Mouse (Mus musculus) CD4-positive helper T cell, adult 2 months (primary cell): Measurements from ENCODE around the gene Wdr82.
"Not testable (repeated sequence)": the region's sequence is repeated elsewhere in the genome, so short reads cannot be mapped to it uniquely, and the experiment has no call there.

ENCODE experiments used
- DNase-seq: peaks from one replicate; pipeline ENCODE4 v3.0.0-alpha.2; 2012; ENCODE audit warnings: low read depth, missing footprints, low spot score

Wdr82 gene

DNA sequence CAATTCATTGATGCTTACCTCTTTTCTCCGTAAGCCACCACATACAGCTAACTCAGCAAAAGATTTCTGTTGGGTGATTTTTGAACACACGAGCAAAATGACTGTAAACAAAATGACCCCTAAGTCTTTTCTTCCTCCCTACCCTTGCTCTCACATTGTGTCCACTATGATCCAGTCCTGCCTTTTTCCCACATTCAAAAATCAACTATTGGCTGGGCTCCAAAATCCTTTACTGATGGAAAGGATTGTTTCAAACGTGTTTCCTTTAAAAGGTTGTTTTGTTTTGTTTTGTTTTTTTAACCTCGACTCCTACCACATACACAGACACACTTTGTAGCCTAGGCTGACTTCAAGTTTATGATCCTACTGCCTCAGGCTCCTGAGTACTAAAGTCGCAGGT lies 10.3 kb upstream of the Wdr82 start:
- peak; percentile 28 for DNase-seq

DNA sequence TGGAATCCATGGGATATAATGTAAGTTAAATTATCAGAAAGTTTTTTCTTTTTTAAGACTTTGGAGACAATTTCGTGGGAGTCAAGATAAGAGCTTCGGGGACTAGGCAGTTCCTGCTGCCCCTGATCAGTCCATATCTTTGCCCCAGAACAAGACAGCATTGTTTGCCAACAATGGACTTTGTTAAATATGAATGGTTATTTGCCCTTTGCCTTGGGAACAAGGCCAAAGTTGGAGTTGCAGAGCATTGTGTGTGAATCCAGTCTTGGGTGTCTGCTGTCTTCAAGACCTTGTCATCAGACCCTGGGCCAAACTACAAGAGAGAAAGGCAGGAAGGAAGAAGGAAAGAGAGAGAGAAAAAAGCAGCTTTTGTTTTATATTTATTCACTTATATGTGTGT lies 4.0 kb upstream of the Wdr82 start:
- no peak for DNase-seq

DNA sequence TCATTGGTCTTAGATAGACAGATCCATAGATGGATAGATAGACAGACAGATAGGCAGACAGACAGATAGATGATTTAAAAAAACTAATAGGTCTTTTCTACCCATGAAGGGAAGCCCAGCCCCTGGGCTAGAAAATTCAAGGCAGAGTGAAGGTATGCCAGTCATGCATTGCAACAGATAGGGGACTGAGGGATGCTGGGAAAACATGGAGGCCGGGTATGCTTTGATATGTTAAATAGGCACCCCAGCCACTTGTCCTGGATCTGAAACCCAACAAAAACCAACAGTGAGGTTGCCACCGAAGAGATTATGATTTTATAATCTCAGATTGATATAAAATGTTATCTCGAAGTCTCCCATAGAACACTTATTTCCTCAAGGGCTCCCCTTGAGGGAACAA lies 3.5 kb upstream of the Wdr82 start:
- no peak for DNase-seq

DNA sequence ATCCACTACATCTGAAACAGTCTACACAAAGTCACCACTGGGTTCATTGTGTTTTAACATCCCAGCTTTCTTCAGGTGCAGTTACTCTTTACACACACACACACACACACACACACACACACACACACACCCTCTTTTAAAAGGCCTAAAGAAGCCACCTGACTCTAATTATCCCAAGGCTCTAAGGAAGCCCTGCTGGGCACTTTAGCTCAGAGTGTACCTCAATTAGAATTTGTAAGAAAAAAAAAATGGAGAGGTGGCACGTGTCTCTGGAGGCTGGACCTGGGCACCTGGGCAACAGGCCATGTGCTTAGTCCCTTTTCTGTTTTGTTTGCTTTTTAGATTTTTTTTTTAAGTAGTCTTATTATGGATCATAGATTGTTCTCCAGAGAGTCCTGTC lies 3.0 kb upstream of the Wdr82 start:
- no peak for DNase-seq

DNA sequence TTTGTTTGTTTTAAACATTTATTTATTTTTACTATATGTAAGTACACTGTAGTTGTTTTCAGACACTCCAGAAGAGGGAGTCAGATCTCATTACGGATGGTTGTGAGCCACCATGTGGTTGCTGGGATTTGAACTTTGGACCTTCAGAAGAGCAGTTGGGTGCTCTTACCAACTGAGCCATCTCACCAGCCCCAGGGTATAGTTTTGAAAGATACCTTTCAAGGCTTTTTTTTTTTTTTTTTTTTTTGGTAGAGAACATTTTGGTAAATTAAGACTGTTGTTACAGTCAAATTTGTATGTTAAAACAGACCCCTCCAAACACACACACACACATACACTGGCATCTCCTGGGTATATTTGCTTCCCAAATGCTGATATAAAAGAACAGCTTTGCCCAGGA lies 1.7 kb upstream of the Wdr82 start:
- DNase-seq = not testable (repeated sequence)

DNA sequence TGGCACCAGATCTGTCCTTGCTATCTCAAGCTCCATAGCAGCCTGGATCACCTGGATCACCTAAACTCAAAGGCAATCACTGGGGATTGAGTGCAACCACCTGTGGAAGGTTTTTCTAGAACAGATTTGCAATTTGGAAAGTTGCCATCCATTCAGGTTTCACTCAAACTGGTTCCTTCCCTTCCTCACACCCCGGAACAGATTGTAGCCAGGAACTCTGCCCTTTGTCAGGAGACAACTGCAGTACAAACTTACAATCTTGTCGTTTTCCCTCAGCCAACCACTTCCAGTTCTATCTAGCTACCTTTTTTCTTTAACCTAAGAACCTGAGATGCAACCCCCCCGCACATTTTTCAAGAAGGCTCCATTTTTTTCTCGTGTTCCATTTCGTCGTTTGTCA lies 811 bp upstream of the Wdr82 start:
- no peak for DNase-seq

DNA sequence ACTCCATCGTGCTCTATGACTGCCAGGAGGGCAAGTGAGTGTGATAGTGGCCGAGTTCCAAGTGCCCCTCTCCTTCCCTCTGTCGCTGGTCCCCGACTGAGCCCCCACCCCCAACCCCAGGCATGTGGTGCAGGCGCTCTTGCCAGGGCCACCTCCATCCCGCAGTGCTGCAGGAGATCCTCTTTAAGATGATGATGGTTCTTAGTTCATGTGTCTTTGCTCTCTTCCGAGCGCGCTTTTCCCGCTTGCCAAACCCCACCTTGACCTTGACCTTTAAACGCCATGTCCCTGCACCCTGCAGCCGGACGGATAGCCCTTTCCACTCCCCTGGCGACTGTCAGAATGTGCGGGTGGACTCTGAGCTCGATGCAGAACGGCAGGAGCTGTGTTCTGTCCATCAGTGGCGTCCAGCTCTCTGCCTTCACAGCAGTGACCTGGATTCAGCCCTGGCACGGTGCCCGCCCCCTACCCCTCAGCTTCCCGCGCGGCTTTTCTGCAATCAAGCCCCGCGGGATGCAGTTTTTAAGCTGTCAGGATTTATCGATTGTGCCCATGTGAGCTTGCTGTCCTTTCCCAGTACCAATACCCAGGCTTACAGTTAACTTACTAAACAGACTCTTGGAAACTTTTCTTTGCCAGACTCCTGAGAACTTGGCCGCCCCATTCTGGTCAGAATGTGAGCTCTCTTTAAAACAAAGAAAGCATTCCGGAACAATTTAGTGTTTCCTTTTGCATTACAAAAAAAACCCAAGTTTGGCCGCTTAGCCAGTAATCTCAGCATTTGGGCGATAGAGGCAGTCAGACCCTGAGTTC lies 824 bp downstream of the Wdr82 start:
- DNase-seq = peak; percentile 44

DNA sequence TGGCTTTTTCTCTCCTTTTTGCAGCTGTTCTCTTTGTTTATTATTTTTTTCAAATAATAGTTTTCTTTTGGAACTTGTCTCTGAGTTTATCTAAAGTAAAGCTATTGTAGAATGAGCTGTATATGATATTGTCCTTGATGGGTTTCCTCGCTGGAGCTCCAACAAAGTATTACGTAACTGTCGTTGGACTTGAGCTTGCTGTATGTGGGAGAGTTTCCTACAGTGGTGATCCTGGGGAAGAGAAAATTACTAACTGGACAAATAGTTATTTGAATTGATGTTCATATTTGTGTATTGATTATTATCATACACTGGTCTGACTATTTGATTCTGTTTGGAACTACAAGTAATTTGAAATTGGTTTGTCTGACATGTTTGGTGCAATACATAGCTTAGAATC lies 1.8 kb downstream of the Wdr82 start:
- no peak for DNase-seq

DNA sequence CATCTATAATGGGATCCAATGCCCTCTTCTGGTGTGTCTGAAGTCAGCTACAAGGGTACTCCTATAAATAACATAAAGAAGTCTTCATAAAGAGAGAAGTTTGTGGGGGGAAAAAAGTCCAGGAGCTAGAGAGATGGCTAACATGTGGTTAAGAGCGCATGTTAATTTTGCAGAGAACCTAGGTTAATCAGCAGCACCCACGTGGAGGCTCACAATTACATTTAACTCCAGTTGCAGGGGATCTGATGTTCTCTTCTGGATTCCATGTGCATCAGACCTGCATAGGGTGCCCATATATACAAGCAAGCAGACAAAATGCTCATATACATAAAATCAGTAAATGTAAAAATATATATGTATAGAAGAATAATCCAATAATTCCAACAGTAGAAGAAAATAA lies 2.6 kb downstream of the Wdr82 start:
- DNase-seq = no peak

DNA sequence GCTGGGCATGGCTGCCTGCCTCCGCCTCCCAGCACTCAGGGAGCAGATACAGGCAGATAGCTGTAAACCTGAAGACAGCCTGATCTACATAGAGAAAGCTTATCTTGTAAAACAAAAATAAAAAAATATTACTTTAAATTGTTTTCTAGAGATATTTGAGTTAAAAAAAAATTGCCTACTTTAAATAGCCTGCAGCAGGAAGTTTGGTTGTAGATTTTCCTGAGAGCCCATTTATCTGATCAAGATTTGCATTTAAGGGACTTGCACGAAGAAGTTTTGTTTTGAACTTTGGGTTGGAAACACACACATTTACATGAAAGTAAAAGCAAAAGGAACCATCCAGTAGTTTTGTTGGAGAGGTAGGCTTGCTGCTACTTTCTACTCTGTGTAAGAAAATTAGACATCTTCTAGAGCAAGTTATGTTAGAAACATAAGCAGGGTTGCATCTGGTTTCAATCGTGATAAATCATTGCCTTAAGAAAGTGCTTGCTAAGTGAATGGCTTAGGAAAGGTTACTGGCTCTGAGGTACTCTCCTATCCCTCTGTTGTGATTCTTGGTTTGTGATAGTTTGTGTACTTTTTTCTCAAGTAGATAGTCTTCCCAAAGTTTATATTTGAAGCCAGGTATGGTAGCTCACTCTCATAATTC lies 4.9 kb downstream of the Wdr82 start:
- DNase-seq = peak; percentile 48

DNA sequence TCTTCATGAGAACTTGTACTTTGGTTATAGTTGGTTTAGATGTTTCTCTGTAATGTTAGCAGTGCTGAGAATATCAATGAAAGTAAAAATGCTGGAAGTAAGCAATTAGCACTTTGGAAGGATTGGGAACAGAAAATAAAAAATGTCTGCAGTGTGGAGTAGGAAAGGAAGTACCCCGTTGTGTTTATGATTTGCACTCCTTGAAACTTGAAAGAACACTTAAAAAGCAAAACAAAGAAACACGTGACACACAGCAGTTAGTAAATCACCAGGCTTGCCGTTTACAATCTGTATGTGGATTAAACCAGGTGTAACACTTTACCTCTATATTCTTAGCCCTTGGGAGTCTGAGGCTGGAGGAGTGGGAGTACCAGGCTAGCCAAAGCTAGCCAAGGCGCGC lies 6.0 kb downstream of the Wdr82 start:
- DNase-seq = peak; percentile 34

DNA sequence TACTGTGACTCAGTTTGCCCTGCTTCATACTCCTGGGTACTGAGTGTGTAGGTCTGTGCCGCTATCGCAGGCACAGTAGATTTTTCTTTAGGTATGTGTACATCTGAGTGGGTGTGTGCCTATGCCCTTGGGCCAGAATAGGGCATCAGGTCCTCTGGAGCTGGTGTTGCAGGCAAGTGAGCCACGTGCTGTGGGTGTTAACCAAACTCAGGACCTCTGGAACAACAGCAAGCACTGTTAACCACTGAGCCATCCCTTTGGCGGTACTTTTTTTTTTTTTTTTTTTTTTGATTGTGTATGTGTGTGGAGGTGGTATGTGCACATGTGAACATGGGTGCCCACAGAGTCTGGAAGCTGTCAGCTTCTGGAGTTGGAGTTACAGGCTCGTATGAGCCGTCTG lies 7.1 kb downstream of the Wdr82 start:
- DNase-seq = no peak

DNA sequence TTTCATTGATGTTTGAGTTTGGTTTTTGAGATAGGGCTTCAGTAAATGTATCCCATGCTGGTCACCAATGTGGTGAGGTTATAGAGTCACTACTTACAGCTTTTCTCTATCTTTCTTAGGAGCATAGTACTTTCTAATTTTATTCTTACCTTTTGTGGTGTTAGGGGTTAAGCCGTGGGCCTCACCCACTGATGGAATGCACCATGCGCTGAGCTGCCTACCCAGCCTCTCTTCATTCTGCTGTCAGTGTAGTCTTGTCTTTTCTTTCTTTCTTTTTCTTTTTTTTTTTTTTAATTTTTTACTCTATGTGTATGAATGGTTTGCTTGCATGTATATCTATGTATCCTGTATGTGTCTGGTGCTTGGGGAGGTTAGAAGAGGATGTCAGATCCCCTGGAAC lies 8.7 kb downstream of the Wdr82 start:
- no peak for DNase-seq

DNA sequence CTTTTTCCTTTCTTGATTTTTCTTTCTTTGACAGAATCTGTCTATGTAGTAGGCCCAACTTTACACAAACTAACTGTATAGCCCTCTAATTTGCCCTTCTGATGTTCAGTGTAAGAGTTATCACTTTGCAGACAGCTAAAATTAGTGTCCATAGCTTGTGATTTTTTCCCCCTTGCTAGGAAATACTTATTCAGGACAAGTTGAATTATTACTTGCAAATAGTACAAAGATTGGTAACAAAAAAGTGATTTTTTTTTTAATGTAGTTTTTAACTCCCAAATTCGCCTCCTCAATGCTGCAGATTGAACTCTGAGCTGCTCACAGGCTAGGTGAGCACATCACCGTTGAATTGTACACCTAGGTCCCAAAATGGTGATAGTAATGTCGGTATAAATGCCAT lies 9.2 kb downstream of the Wdr82 start:
- no peak for DNase-seq

DNA sequence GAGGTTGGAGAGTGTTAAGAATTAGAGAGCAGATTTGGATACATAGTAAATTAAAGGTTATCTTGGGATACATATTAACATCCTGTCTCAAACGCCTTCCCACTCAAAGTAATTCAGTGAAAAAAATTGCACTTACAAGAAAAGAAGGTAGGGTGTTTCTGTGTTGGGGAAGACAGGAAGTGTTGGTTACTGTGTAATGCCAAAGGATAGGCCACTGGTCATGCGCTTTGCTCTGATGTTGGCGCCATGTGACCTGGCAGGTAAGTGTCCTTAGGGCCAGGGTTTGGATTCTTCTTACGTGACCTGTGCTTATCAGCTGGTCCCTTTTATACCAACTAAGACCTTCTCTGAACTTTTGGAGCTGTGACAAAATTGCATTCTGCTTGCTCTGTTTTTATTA lies 11.4 kb downstream of the Wdr82 start:
- no peak for DNase-seq

DNA sequence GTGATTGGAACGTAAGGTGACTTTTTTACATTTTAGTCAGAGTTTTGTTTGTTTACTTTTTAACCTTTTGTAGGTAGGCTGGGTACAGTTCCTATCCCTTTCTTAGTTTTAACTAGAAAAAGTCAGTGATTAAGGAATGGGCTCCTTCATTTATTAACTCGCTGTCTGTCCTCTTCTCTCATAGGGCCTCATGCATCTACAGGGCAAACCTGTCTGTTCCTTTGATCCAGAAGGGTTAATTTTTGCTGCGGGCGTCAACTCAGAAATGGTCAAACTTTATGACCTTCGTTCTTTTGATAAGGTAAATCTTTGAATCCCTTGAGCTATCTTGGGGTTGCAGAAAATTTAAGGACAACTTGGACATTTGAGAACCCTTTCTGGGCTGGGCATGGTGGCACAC lies 13.3 kb downstream of the Wdr82 start:
- DNase-seq = no peak

DNA sequence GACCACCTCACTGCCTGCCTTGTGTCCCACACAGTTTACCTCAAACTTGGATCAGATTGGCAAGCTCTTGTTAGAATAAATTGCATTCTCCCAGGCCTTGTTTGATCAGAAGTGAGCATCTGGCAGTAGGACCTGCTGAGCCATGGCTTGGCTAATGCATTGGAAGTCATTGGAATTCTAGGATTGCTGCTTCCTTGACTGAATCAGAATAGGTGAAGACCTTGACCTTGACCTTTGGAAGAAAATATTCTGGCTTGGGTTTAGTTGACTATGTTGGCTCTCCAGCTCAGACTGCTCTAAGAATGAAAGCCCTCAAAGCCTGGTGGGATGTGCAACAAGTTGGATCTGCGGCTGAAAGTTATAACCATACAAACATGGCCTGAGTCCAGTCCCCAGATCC lies 20.6 kb downstream of the Wdr82 start:
- DNase-seq = no peak

DNA sequence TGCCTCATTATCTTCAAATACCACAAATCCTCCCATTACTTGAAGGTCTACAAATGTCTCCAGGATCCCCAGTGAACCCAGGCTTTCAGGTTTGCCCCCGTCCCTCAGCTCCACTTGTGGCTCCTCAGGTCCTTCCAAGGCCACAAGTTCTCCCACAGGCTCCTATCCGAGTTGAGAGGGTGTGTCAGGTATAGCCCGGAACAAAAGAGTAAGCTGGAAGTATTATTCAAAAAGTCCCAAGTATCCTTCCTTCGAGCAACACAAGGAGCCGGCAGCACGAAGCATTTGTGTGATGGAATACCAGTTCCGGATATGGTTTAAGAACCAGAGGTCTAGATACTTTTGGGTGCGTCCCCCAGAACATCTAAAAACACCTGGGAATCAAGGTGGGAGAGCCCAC lies 21.3 kb downstream of the Wdr82 start:
- DNase-seq = no peak

DNA sequence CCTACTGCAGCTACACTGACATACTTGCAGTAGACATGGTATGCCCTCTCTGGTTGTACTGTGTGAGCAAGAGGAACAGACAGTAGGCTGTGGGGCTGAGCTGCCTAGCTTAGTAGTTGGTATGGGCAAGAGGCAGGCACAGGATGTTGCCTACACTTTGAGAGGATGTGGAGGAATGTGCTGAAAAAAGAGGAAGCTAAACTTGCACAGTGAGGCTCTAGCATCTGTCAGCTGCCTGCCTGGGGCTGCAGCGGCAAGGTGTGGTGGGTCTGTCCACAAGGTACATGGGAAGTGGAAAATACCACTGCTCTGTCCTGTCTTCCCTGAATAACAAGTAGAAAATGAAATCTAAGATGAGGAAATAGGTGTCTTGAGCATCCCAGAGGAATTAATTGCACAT lies 22.3 kb downstream of the Wdr82 start:
- peak; percentile 37 for DNase-seq

DNA sequence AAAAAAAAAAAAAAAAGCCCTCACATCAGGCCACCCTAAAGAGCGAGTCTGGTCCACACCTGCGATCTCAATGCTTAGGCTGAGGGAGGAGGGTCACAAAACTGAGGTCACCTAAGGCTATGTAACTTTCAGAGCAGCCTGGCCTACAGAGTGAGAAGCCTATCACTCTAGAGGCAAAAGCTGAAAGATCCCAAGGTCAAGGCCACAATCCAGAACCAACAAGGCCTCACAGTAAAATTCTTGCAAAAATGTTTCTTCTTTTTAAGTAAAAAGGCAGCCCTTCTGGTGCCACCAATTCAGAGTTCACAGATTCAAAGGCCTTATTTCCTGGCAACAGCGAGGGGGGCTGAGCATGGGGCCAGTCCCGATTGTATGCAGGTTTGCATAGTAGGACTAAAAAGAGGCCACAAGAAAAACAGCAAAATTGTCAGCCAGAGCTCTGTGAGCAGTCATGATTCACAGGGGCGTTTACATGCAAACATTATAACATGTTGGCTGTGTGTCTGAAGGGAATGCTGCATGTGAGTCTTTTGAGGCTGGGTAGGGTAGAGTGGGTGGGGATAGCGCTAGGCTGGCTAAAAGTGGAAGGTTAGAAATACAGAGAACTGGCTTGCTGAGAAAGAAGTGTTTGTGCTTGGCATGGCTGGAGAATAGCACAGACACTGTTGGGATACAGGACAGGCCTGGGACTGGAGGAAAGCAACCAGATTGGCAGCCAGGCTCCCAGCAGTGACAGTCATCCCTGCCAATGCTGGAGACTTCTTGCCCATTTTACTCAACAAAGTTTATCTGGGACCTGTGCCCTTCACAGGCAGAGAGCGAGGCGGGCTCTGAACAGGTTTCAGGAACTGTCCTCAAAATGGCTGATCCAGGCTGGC lies 23.4 kb downstream of the Wdr82 start:
- DNase-seq = peak; percentile 41

DNA sequence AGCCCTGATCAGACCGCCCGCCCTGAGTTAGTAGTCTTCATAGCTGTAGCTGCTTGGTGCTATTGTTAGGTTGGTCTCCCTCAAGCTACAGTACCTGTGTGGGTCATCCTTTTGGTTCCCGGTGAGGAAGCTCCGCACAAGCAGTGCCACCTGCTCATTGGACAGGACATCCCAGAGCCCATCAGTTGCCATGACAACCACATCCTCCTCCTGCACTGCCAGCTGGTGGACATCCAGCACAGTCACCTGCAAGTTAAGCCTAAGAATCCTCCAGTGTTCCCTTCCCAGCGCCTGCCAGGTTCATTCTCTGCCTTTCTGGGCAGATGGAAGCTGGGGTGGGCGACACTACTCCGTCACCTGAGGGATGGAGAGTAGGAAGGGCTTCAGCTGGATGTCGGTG lies 25.0 kb downstream of the Wdr82 start:
- DNase-seq = no peak

DNA sequence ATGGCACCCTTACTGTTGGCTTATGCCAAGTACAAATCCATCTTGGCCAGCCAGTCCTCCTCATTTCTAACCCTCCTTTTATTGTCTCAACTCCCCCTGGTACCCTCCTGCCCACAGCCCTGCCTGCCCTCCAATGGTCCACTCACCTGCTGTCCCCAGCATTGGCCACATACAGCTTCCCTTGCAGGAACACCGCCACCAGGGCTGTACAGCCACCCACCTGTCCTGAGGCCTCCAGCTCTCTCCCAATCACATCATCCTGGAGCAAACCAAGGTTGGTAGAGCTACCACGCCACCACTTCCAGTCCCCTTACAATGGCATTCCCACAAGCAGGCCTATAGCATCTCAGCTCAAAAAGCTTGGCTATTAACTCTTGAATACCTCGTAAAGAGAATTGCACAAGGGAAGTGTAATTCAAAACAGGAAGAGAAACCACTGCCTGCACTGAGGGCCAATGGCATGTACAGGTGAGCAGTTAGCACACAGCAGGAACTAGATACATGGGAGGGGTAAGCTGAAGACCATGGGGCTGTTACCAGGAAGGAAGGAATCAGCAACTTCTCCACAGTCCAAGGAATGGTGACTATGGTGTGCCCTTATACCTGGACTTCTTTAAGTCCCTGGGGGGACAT lies 26.5 kb downstream of the Wdr82 start:
- DNase-seq = no peak
